Mouse (Mus musculus) embryo, embryonic 9.5 days (tissue): ENCODE measurements around the gene Calml4.

Experiments
- DNase-seq: peaks from one replicate; pipeline ENCODE4 v3.0.0-alpha.2; 2017; ENCODE audit errors: extremely low spot score

Calml4 gene

GRCm38 (mm10) chr9:62901736-62902135 is 43.9 kb downstream of the Calml4 start:
- no peak for DNase-seq

- no peak for DNase-seq
Measured at GRCm38 (mm10) chr9:62903841-62904240, 46.0 kb downstream of the Calml4 start.

GRCm38 (mm10) chr9:62905039-62905438 is 47.2 kb downstream of the Calml4 start:
- DNase-seq = no peak

- DNase-seq = no peak
Measured at GRCm38 (mm10) chr9:62913390-62914069, 55.6 kb downstream of the Calml4 start.

- no peak for DNase-seq
Measured at GRCm38 (mm10) chr9:62917059-62917458, 59.2 kb downstream of the Calml4 start.

GRCm38 (mm10) chr9:62920877-62921276 is 63.0 kb downstream of the Calml4 start:
- no peak for DNase-seq

GRCm38 (mm10) chr9:62924886-62925610 is 67.2 kb downstream of the Calml4 start:
- DNase-seq = no peak
